Mouse (Mus musculus): ENCODE results near the gene Upb1. TPM values are rescaled to one million over a fixed set of nuclear protein-coding genes. Genes with fewer than 3 reads are reported as not detected.
"Not testable (repeated sequence)": the region's sequence is repeated elsewhere in the genome, so short reads cannot be mapped to it uniquely, and the experiment has no call there.

The Upb1 gene
- polyA plus RNA-seq, 1 experiment: 0.06 TPM

- Histone ChIP-seq H3ac (ENCODE audit: control insufficient read depth, insufficient read length, low read depth) (no peak overlapping the region), H3K27me3 (ENCODE audit: control insufficient read depth, insufficient read depth, insufficient read length) (no peaks in the 10 kb centered on the region), H3K79me2 (ENCODE audit: control insufficient read depth, insufficient read depth) (no peaks in the 10 kb centered on the region), H3K4me3 (ENCODE audit: insufficient read depth, poor library complexity, severe bottlenecking) (no peak overlapping the region), H3K79me3 (ENCODE audit: low read depth) (no peaks in the 10 kb centered on the region), H3K36me3 (ENCODE audit: control insufficient read depth, insufficient read depth) (no peaks in the 10 kb centered on the region)
- TF ChIP-seq CEBPB (IDR thresholded peaks at IDR 0.05; ENCODE audit: low read depth) (no peak), MYOG (IDR thresholded peaks at IDR 0.05; ENCODE audit: control insufficient read depth, extremely low read depth, insufficient read length) (no peak), USF1 (IDR thresholded peaks at IDR 0.05; ENCODE audit: low read depth) (no peak), MYOD1 (IDR thresholded peaks at IDR 0.05; ENCODE audit: control insufficient read depth, insufficient read length, low read depth) (no peak), FOSL1 (IDR thresholded peaks at IDR 0.05; ENCODE audit: insufficient read depth, low read length, poor library complexity, severe bottlenecking) (no peak), CTCF (IDR thresholded peaks at IDR 0.05; ENCODE audit: control insufficient read depth, insufficient read depth, insufficient read length) (no peak), MAX (IDR thresholded peaks at IDR 0.05) (no peak)
Measured at GRCm38 (mm10) chr10:75450331-75450730, 49.4 kb downstream of the Upb1 start.

GRCm38 (mm10) chr10:75451036-75451786 is 50.3 kb downstream of the Upb1 start:
- Histone ChIP-seq H3K79me2 (ENCODE audit: control insufficient read depth, insufficient read depth) (no peaks in the 10 kb centered on the region), H3K36me3 (ENCODE audit: control insufficient read depth, insufficient read depth) (no peaks in the 10 kb centered on the region), H3K27me3 (ENCODE audit: control insufficient read depth, insufficient read depth, insufficient read length) (no peaks in the 10 kb centered on the region), H3K4me3 (ENCODE audit: insufficient read depth, poor library complexity, severe bottlenecking) (no peak overlapping the region), H3K79me3 (ENCODE audit: low read depth) (no peaks in the 10 kb centered on the region), H3ac (ENCODE audit: control insufficient read depth, insufficient read length, low read depth) (no peak overlapping the region)
- no peak for TF ChIP-seq MAX (IDR thresholded peaks at IDR 0.05)
- TF ChIP-seq USF1 (IDR thresholded peaks at IDR 0.05; ENCODE audit: low read depth): no peak
- no peak for TF ChIP-seq MYOD1 (IDR thresholded peaks at IDR 0.05; ENCODE audit: control insufficient read depth, insufficient read length, low read depth)
- TF ChIP-seq MYOG (IDR thresholded peaks at IDR 0.05; ENCODE audit: control insufficient read depth, extremely low read depth, insufficient read length): no peak
- TF ChIP-seq FOSL1 (IDR thresholded peaks at IDR 0.05; ENCODE audit: insufficient read depth, low read length, poor library complexity, severe bottlenecking): no peak
- no peak for TF ChIP-seq CTCF (IDR thresholded peaks at IDR 0.05; ENCODE audit: control insufficient read depth, insufficient read depth, insufficient read length)

- not testable (repeated sequence) for H3K27me3 ChIP-seq (ENCODE audit: control insufficient read depth, insufficient read depth, insufficient read length); H3K79me3 ChIP-seq (ENCODE audit: low read depth); H3K4me3 ChIP-seq (ENCODE audit: insufficient read depth, poor library complexity, severe bottlenecking); H3K36me3 ChIP-seq (ENCODE audit: control insufficient read depth, insufficient read depth); H3ac ChIP-seq (ENCODE audit: control insufficient read depth, insufficient read length, low read depth); H3K79me2 ChIP-seq (ENCODE audit: control insufficient read depth, insufficient read depth)
Measured at GRCm38 (mm10) chr10:75456061-75456831, 55.3 kb downstream of the Upb1 start.

- no peak overlapping the region for H3ac ChIP-seq (ENCODE audit: control insufficient read depth, insufficient read length, low read depth)
- no peaks in the 10 kb centered on the region for H3K79me2 ChIP-seq (ENCODE audit: control insufficient read depth, insufficient read depth)
- TF ChIP-seq USF1 (IDR thresholded peaks at IDR 0.05; ENCODE audit: low read depth) (no peak), CTCF (IDR thresholded peaks at IDR 0.05; ENCODE audit: control insufficient read depth, insufficient read depth, insufficient read length) (no peak), MYOG (IDR thresholded peaks at IDR 0.05; ENCODE audit: control insufficient read depth, extremely low read depth, insufficient read length) (no peak), MYOD1 (IDR thresholded peaks at IDR 0.05; ENCODE audit: control insufficient read depth, insufficient read length, low read depth) (no peak), MAX (IDR thresholded peaks at IDR 0.05) (no peak), CEBPB (IDR thresholded peaks at IDR 0.05; ENCODE audit: low read depth) (no peak)
- H3K36me3 ChIP-seq (ENCODE audit: control insufficient read depth, insufficient read depth): no peaks in the 10 kb centered on the region
- H3K79me3 ChIP-seq (ENCODE audit: low read depth): no peaks in the 10 kb centered on the region
- no peaks in the 10 kb centered on the region for H3K27me3 ChIP-seq (ENCODE audit: control insufficient read depth, insufficient read depth, insufficient read length)
- no peak overlapping the region for H3K4me3 ChIP-seq (ENCODE audit: insufficient read depth, poor library complexity, severe bottlenecking)
Measured at GRCm38 (mm10) chr10:75457852-75458251, 56.9 kb downstream of the Upb1 start.

GRCm38 (mm10) chr10:75458329-75458728 is 57.4 kb downstream of the Upb1 start:
- no peak for TF ChIP-seq MYOD1 (IDR thresholded peaks at IDR 0.05; ENCODE audit: control insufficient read depth, insufficient read length, low read depth)
- TF ChIP-seq FOSL1 (IDR thresholded peaks at IDR 0.05; ENCODE audit: insufficient read depth, low read length, poor library complexity, severe bottlenecking): no peak
- no peak for TF ChIP-seq CTCF (IDR thresholded peaks at IDR 0.05; ENCODE audit: control insufficient read depth, insufficient read depth, insufficient read length)
- no peak for TF ChIP-seq CEBPB (IDR thresholded peaks at IDR 0.05; ENCODE audit: low read depth)
- TF ChIP-seq MYOG (IDR thresholded peaks at IDR 0.05; ENCODE audit: control insufficient read depth, extremely low read depth, insufficient read length): no peak
- no peak for TF ChIP-seq MAX (IDR thresholded peaks at IDR 0.05)
- no peak for TF ChIP-seq USF1 (IDR thresholded peaks at IDR 0.05; ENCODE audit: low read depth)

More at GRCm38 (mm10) chr10:75458329-75458728, 57.4 kb downstream of the Upb1 start:
- Histone ChIP-seq H3K79me2 (ENCODE audit: control insufficient read depth, insufficient read depth) (no peaks in the 10 kb centered on the region), H3K36me3 (ENCODE audit: control insufficient read depth, insufficient read depth) (no peaks in the 10 kb centered on the region), H3K4me3 (ENCODE audit: insufficient read depth, poor library complexity, severe bottlenecking) (no peak overlapping the region), H3ac (ENCODE audit: control insufficient read depth, insufficient read length, low read depth) (no peak overlapping the region), H3K27me3 (ENCODE audit: control insufficient read depth, insufficient read depth, insufficient read length) (no peaks in the 10 kb centered on the region), H3K79me3 (ENCODE audit: low read depth) (no peaks in the 10 kb centered on the region)
